Mouse (Mus musculus): ENCODE results near the gene Rbm11.

DNA sequence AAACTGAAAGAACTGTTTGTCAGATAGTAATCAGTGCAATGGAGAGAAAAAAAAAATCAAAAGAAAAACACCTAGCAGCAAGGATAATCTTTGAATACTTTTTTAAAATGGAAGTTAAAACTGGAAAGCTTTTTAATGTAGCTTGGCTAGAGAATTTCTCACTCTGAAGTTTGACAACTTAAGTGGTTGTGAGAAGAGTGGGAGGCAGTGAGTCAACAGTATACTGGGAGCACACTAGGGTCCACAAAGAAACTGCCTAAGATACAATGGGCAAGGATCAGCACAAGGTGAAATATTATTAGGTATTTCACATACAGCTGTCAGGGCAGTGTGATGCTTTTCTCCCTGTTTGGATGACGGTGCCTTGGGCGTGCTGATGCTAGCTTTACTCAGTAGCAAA lies 29.7 kb upstream of the Rbm11 start:
- TF ChIP-seq CTCF (IDR thresholded peaks at IDR 0.05; ENCODE audit: borderline replicate concordance, insufficient read depth, low read length) (no peak), POLR2A (IDR thresholded peaks at IDR 0.05; ENCODE audit: low read depth, low read length) (no peak)
